ENCODE assay signal across 17 mouse cellular contexts in genomic region chr9:48360826-48361225, GRCm38 (mm10). TPM values are rescaled to one million over a fixed set of nuclear protein-coding genes. Genes with fewer than 3 reads are reported as not detected.
DNase-seq lines count a peak whose midpoint lies in the region; ATAC-seq and TF ChIP-seq lines count a peak whose summit lies in the region.
"Had no signal": no experiment of that assay in that cellular context is flagged by ENCODE, and none has a peak within 500 bp of the region (broad histone marks: within the 10 kb centered on the region; RNA-seq: fewer than 3 reads in every experiment).

No protein-coding gene starts in this region.

- no peaks in the 10 kb centered on the region for H3K27me3 ChIP-seq in lung, postnatal 0 days (replicated peaks; ENCODE audit: insufficient read depth, low read length)
- H3K27me3 ChIP-seq in liver, embryonic 14.5 days (ENCODE audit: control insufficient read depth, insufficient read depth, low read length) = no peaks in the 10 kb centered on the region
- H3K27me3 ChIP-seq: heart, embryonic 15.5 days; limb, embryonic 12.5 days had no signal

- 76% methylated on average over 4 of the region's 4 CpGs for WGBS in lung, postnatal 0 days
- 63% methylated on average over 4 of the region's 4 CpGs for whole genome bisulfite sequencing in liver, embryonic 14.5 days (ENCODE audit: insufficient replicate concordance)

- no peak overlapping the region for H3K4me2 ChIP-seq in lung, postnatal 0 days (replicated peaks; ENCODE audit: low read depth, low read length)
- peak overlapping the region; percentile 68 for H3K4me2 ChIP-seq in liver, embryonic 14.5 days (ENCODE audit: low read depth)
- H3K4me2 ChIP-seq: heart, embryonic 15.5 days; limb, embryonic 12.5 days had no signal

- TF ChIP-seq CTCF in lung, postnatal 0 days (IDR thresholded peaks at IDR 0.05) = peak; percentile 29; the same call in 1 of the 2 replicates
- peak; percentile 82 for TF ChIP-seq CTCF in liver, embryonic 14.5 days (IDR thresholded peaks at IDR 0.05; ENCODE audit: low read depth)

- no peaks in the 10 kb centered on the region for H3K4me1 ChIP-seq in lung, postnatal 0 days (ENCODE audit: insufficient read depth, low read depth, low read length)
- H3K4me1 ChIP-seq in liver, embryonic 14.5 days (replicated peaks; ENCODE audit: control insufficient read depth in 2 of 2, insufficient read depth in 2 of 2, low read length in 1 of 2) = peaks cover 72 to 75% of the 10 kb centered on the region in 2 experiments

- no peak for TF ChIP-seq EP300 in lung, postnatal 0 days (IDR thresholded peaks at IDR 0.05)
- no peak for TF ChIP-seq EP300 in liver, embryonic 14.5 days (IDR thresholded peaks at IDR 0.05; ENCODE audit: low read depth)

- H3K9me3 ChIP-seq in lung, postnatal 0 days (ENCODE audit: low read length) = no peaks in the 10 kb centered on the region
- H3K9me3 ChIP-seq in liver, embryonic 14.5 days (ENCODE audit: control insufficient read depth, low read length) = no peaks in the 10 kb centered on the region
- H3K9me3 ChIP-seq: heart, embryonic 15.5 days; limb, embryonic 12.5 days had no signal

- no peak overlapping the region for H3K4me3 ChIP-seq in lung, postnatal 0 days (ENCODE audit: low read depth, low read length)
- H3K4me3 ChIP-seq in liver, embryonic 14.5 days (ENCODE audit: insufficient read depth in 1 of 2, low read depth in 2 of 2, low read length in 2 of 2) = no peak overlapping the region
- H3K4me3 ChIP-seq: heart, embryonic 15.5 days; limb, embryonic 12.5 days had no signal

- ATAC-seq in lung, postnatal 0 days = no peak
- ATAC-seq in liver, embryonic 14.5 days (ENCODE audit: insufficient read depth) = no peak
- ATAC-seq in megakaryocyte, adult 5-6 weeks (ENCODE audit: poor library complexity, severe bottlenecking) = no peak
- ATAC-seq: forebrain, embryonic 14.5 days; intestine, embryonic 16.5 days; midbrain, embryonic 16.5 days had no signal

- H3K36me3 ChIP-seq in lung, postnatal 0 days (ENCODE audit: insufficient read depth, low read length) = no peaks in the 10 kb centered on the region
- no peaks in the 10 kb centered on the region for H3K36me3 ChIP-seq in liver, embryonic 14.5 days (replicated peaks; ENCODE audit: control insufficient read depth, insufficient read depth, low read depth)
- H3K36me3 ChIP-seq: heart, embryonic 15.5 days; limb, embryonic 12.5 days had no signal

- H3K27ac ChIP-seq in lung, postnatal 0 days (ENCODE audit: low read length) = no peak overlapping the region
- H3K27ac ChIP-seq in liver, embryonic 14.5 days = peak overlapping the region; percentile 100
- H3K27ac ChIP-seq: heart, embryonic 15.5 days; limb, embryonic 12.5 days had no signal

- no peak for DNase-seq in lung, postnatal 0 days (ENCODE audit: low spot score)
- no peak for DNase-seq in lung, postnatal 36 days
- DNase-seq in ES-CJ7 (ENCODE audit: low read depth, low spot score) (peak; percentile 12), ZHBTc4 (ENCODE audit: low read depth, low spot score) (peak; percentile 17)
- DNase-seq in liver, embryonic 14.5 days (ENCODE audit: low read depth in 3 of 3, low spot score in 3 of 3) = no peak
- no peak for DNase-seq in embryo, embryonic 10.5 days (ENCODE audit: low spot score)
- DNase-seq in frontal cortex, postnatal 36 days (ENCODE audit: low spot score in 2 of 2) = no peak
- DNase-seq: adrenal gland, postnatal 36 days; gastrocnemius, postnatal 25 days; kidney, postnatal 4 days; right cerebral cortex, adult 18-20 months had no signal

- no peak overlapping the region for H3K9ac ChIP-seq in lung, postnatal 0 days (replicated peaks; ENCODE audit: low read depth)
- peak overlapping the region; percentile 28; the same call in 1 of the 2 replicates for H3K9ac ChIP-seq in liver, embryonic 14.5 days (replicated peaks)
- H3K9ac ChIP-seq: heart, embryonic 15.5 days; limb, embryonic 12.5 days had no signal

RNA-seq across cellular contexts. Expression of gene Nxpe2, which starts 7.6 kb away (rescaled TPM):
- 3.5 and 4.4 TPM in 2 replicates for polyA plus RNA-seq in lung, postnatal 0 days (2015; fragmentation: Nextera tagmentation; extraction: Ambion mirVana)
- polyA plus RNA-seq in liver, embryonic 14.5 days (2012; rRNA removed) = 82.3 and 110 TPM in 2 replicates
- polyA plus RNA-seq in liver, embryonic 14.5 days (2014; fragmentation: Nextera tagmentation; extraction: Ambion mirVana) = 192 and 209 TPM in 2 replicates
- 6.7 and 12.1 TPM in 2 replicates for total RNA-seq in megakaryocyte, adult 5-6 weeks (2015)
- total RNA-seq in megakaryocyte, adult 5-6 weeks (2017) = 1.6 and 9.4 TPM in 2 replicates

Comparison
In these comparisons a context has a peak if more than half of its experiments do, and no peak if none do; other contexts are left out.
1. DNase-seq: peak in ES-CJ7 (single experiment) and ZHBTc4 (single experiment); none in lung, postnatal 0 days (single experiment), lung, postnatal 36 days (single experiment), liver, embryonic 14.5 days (0 of 3), embryo, embryonic 10.5 days (single experiment) and frontal cortex, postnatal 36 days (0 of 2).
2. RNA of gene Nxpe2, which starts 7.6 kb away (polyA plus RNA-seq): 82.3 to 209 TPM in liver, embryonic 14.5 days; 3.5 to 4.4 TPM in lung, postnatal 0 days; every median in the first group is over 10 times any median in the second.